Mouse (Mus musculus) cerebellum, postnatal 25 days (tissue): ENCODE data around the gene Inha.

Experiments used
- DNase-seq, 2 experiments: peaks; one replicate each; pipeline ENCODE4 v3.0.0; 2021; ENCODE audit warnings: mixed read lengths in 2 of 2

The Inha gene

GRCm38 (mm10) chr1:75490785-75491551 lies 15.9 kb upstream of the Inha start:
- DNase-seq = peak in 1 of 2 experiments; percentile 11

- no peak for DNase-seq
Measured at GRCm38 (mm10) chr1:75492579-75493170, 14.2 kb upstream of the Inha start.

GRCm38 (mm10) chr1:75494878-75495548 lies 11.9 kb upstream of the Inha start:
- DNase-seq = peak; percentile 62 to 75

GRCm38 (mm10) chr1:75498897-75499296 lies 8.0 kb upstream of the Inha start:
- no peak for DNase-seq

- DNase-seq = no peak
Measured at GRCm38 (mm10) chr1:75499441-75499840, 7.4 kb upstream of the Inha start.

GRCm38 (mm10) chr1:75501905-75502304 lies 5.0 kb upstream of the Inha start:
- DNase-seq = no peak

- DNase-seq = no peak
Measured at GRCm38 (mm10) chr1:75502945-75503650, 3.8 kb upstream of the Inha start.

GRCm38 (mm10) chr1:75503651-75503980 lies 3.3 kb upstream of the Inha start:
- DNase-seq = no peak

- no peak for DNase-seq
Measured at GRCm38 (mm10) chr1:75504256-75505045, 2.4 kb upstream of the Inha start.

- peak; percentile 93 to 94 for DNase-seq
Measured at GRCm38 (mm10) chr1:75505159-75505955, 1.5 kb upstream of the Inha start.

GRCm38 (mm10) chr1:75505956-75506831 lies 683 bp upstream of the Inha start, which contains the start of gene Obsl1:
Gene Obsl1, minus strand, starts transcription at chr1:75506452.
- peak; percentile 73 to 76 for DNase-seq

- DNase-seq = peak in 1 of 2 experiments; percentile 53
Measured at GRCm38 (mm10) chr1:75509586-75509985, 2.7 kb downstream of the Inha start.

GRCm38 (mm10) chr1:75510154-75510553 lies 3.3 kb downstream of the Inha start:
- DNase-seq = no peak

GRCm38 (mm10) chr1:75511437-75512210 lies 4.7 kb downstream of the Inha start:
- no peak for DNase-seq

GRCm38 (mm10) chr1:75512550-75512949 lies 5.7 kb downstream of the Inha start:
- DNase-seq = no peak

GRCm38 (mm10) chr1:75516703-75517380 lies 10.0 kb downstream of the Inha start:
- DNase-seq = no peak

- DNase-seq = no peak
Measured at GRCm38 (mm10) chr1:75517984-75518383, 11.1 kb downstream of the Inha start.

- no peak for DNase-seq
Measured at GRCm38 (mm10) chr1:75518427-75518826, 11.6 kb downstream of the Inha start.

GRCm38 (mm10) chr1:75519576-75519975 lies 12.7 kb downstream of the Inha start:
- no peak for DNase-seq
